Mouse (Mus musculus) liver, adult 2 months (tissue): ENCODE results near the gene Zbtb20. TPM values are rescaled to one million over a fixed set of nuclear protein-coding genes. Genes with fewer than 3 reads are reported as not detected.

Experiments used
- DNase-seq: peaks from one replicate; pipeline ENCODE4 v3.0.0-alpha.2; 2011; ENCODE audit warnings: low read depth, low spot score; ENCODE audit errors: extremely low read depth
- H3K27ac ChIP-seq: fragments of 200-500 bp; replicated peaks from 2 replicates; pipeline ENCODE4 v1.5.1; 2012; ENCODE audit warnings: low read depth, mild to moderate bottlenecking, control low read depth, inconsistent platforms, low read length; ENCODE audit not compliant: insufficient read depth
- H3K27me3 ChIP-seq: fragments of 200-500 bp; 2 replicates; pipeline ENCODE4 v1.6.1; 2012; ENCODE audit warnings: mild to moderate bottlenecking, moderate library complexity, low read length, inconsistent platforms; ENCODE audit not compliant: control insufficient read depth, insufficient read depth
- H3K36me3 ChIP-seq: fragments of 200-500 bp; 2 replicates; pipeline ENCODE4 v1.6.1; 2012; ENCODE audit warnings: low read length, inconsistent platforms; ENCODE audit not compliant: control insufficient read depth, insufficient read depth
- H3K4me1 ChIP-seq: fragments of 200-500 bp; 2 replicates; pipeline ENCODE4 v1.6.1; 2011; ENCODE audit warnings: low read length; ENCODE audit not compliant: control insufficient read depth, insufficient read depth
- H3K4me3 ChIP-seq: fragments of 200-500 bp; 2 replicates; pipeline ENCODE4 v1.5.1; 2011; ENCODE audit warnings: low read depth, mild to moderate bottlenecking, control low read depth, low read length, moderate library complexity; ENCODE audit not compliant: insufficient read depth
- H3K79me2 ChIP-seq: fragments of 200-500 bp; 2 replicates; pipeline ENCODE4 v1.6.1; 2012; ENCODE audit warnings: inconsistent platforms, mild to moderate bottlenecking, low read length, moderate library complexity; ENCODE audit not compliant: control insufficient read depth, insufficient read depth
- H3K9ac ChIP-seq: fragments of 200-500 bp; 2 replicates; pipeline ENCODE4 v1.6.1; 2012; ENCODE audit warnings: low read depth, mild to moderate bottlenecking, control low read depth, inconsistent platforms, low read length
- CTCF ChIP-seq: fragments of 200-500 bp; IDR thresholded peaks from 2 replicates; pipeline ENCODE4 v1.5.1; 2011; ENCODE audit warnings: low read depth, low read length, control low read depth
- POLR2A ChIP-seq: fragments of 200-500 bp; IDR thresholded peaks from 2 replicates; pipeline ENCODE4 v1.6.1; 2011; ENCODE audit warnings: low read length, control low read depth; ENCODE audit not compliant: insufficient read depth; ENCODE audit errors: extremely low read depth
- WGBS: fragments of 180-500 bp; shearing (Covaris S2); methylation state at CpG from one replicate; pipeline ENCODE4 v1.1.7; 2018; 5-methylcytosine and 5-hydroxymethylcytosine counted together
- polyA plus RNA-seq: library from polyadenylated mRNA; depleted of rRNA; stranded (reverse); fragments of >200 nt; gene quantifications from 2 replicates; pipeline ENCODE4 v1.2.3, GENCODE M21; 2012
- total RNA-seq: library from RNA; depleted of rRNA; stranded (reverse); fragments of >200 nt; gene quantifications from 2 replicates; pipeline ENCODE4 v1.2.3, GENCODE M21; 2014

Gene Zbtb20
- total and polyA plus RNA-seq, 2 experiments, result 17.8 to 52.6 TPM

DNA sequence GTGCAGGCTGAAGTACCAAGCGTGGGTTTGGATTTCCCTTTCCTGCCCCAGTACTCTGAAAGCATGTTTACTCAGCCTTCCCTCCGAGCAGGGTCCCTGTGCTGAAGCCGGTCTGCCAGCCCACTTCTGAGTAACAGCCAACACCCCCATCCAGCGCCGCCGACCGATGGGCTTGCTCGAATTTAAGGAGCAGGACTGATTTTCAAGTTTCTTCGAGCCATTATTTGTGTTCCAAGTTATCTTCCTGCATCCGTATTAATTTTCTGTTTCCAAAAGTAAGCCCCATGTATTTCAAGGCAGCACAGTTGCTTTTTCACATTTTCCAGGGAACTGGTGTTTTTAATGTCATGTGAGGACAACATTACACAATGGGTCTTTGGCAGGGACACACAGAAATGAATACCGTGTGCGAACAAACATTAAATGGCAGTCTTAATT lies 664.0 kb downstream of the Zbtb20 start:
- Histone ChIP-seq H3K79me2 (peaks cover 16% of the 10 kb centered on the region; the same call in 1 of the 2 replicates), H3K27me3 (no peaks in the 10 kb centered on the region), H3K4me3 (peak overlapping the region; percentile 29; the same call in 1 of the 2 replicates), H3K4me1 (peaks cover 28% of the 10 kb centered on the region), H3K36me3 (no peaks in the 10 kb centered on the region; the same call in 1 of the 2 replicates), H3K27ac (peak overlapping the region; percentile 80), H3K9ac (peak overlapping the region; percentile 39)
- 29% methylated on average over 12 of the region's 12 CpGs for WGBS
- peak; percentile 92 for DNase-seq
- TF ChIP-seq POLR2A (no peak), CTCF (no peak)

DNA sequence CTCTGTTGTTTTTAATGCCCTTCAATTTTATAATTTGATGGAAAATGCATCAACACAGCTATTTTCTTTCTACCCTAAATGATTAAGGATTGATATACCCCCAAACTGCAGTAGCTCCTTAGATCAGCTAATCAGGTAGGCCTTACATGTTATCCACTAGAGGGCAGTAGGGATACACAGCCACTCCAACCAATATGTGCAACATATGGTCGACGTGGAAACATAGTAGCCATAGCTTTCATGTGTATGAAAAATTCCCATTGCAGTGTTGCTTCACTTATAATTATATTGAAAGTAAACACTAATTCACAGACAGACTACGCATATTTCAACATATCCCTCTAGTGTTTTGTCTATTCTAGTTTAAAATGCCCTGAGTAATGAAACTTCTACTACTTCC lies 664.4 kb downstream of the Zbtb20 start:
- H3K36me3 ChIP-seq, result no peaks in the 10 kb centered on the region; the same call in 1 of the 2 replicates
- no peak overlapping the region for H3K27ac ChIP-seq
- H3K4me3 ChIP-seq, result no peak overlapping the region
- no peak for DNase-seq
- TF ChIP-seq CTCF (peak; percentile 58), POLR2A (no peak)
- WGBS, result 19% methylated on average over 3 of the region's 3 CpGs
- H3K27me3 ChIP-seq, result no peaks in the 10 kb centered on the region
- peaks cover 28% of the 10 kb centered on the region for H3K4me1 ChIP-seq
- H3K79me2 ChIP-seq, result peaks cover 16% of the 10 kb centered on the region; the same call in 1 of the 2 replicates
- no peak overlapping the region for H3K9ac ChIP-seq

DNA sequence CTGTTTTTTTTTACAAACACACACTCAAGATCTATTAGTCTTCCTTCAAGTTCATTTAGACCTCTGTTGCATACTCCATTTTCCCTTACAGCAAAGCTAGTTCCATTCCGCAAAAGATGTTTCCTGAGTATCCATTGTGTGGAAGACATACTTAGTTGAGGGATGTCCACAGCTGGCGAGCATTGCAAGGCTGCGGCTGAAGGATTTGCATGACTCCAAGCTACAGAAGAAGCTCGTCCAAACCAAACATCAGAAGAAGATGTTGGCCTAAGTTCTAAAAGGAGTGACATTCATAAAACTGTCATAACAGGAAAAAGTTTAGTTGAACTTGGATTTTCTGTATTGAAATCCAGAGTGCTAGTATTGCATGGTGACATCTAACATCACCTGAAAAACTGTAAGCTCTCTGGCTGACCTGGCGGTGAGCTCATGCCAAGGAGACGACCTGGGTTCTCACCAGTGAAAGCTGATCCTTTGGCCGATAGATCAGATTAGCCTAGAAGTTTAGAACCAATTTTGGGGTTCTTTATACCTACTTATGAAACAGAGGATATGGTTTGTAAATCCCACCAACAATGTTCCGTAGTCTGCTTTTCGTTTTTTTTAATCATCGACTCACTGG lies 665.0 kb downstream of the Zbtb20 start:
- no peaks in the 10 kb centered on the region; the same call in 1 of the 2 replicates for H3K36me3 ChIP-seq
- peak; percentile 66 for DNase-seq
- peaks cover 16% of the 10 kb centered on the region; the same call in 1 of the 2 replicates for H3K79me2 ChIP-seq
- 66% methylated on average over 10 of the region's 10 CpGs for WGBS
- no peak overlapping the region for H3K4me3 ChIP-seq
- TF ChIP-seq POLR2A (no peak), CTCF (no peak)
- H3K27ac ChIP-seq, result no peak overlapping the region
- H3K4me1 ChIP-seq, result peaks cover 32% of the 10 kb centered on the region
- no peak overlapping the region for H3K9ac ChIP-seq
- no peaks in the 10 kb centered on the region for H3K27me3 ChIP-seq

GRCm38 (mm10) chr16:43545261-43545660 lies 669.6 kb downstream of the Zbtb20 start:
- Histone ChIP-seq H3K4me1 (peaks cover 37% of the 10 kb centered on the region), H3K36me3 (no peaks in the 10 kb centered on the region; the same call in 1 of the 2 replicates), H3K4me3 (no peak overlapping the region), H3K27me3 (no peaks in the 10 kb centered on the region), H3K27ac (peak overlapping the region; percentile 4), H3K9ac (no peak overlapping the region), H3K79me2 (peaks cover 7% of the 10 kb centered on the region; the same call in 1 of the 2 replicates)
- no peak for TF ChIP-seq POLR2A
- no peak for TF ChIP-seq CTCF
- 64% methylated on average over 4 of the region's 4 CpGs for WGBS
- peak; percentile 52 for DNase-seq

- H3K27me3 ChIP-seq, result no peaks in the 10 kb centered on the region
- no peak overlapping the region for H3K4me3 ChIP-seq
- H3K36me3 ChIP-seq, result no peaks in the 10 kb centered on the region
- peak overlapping the region; percentile 20 for H3K27ac ChIP-seq
- peaks cover 5% of the 10 kb centered on the region; the same call in 1 of the 2 replicates for H3K79me2 ChIP-seq
- peaks cover 44% of the 10 kb centered on the region for H3K4me1 ChIP-seq
- peak; percentile 51 for DNase-seq
- TF ChIP-seq POLR2A (no peak), CTCF (no peak)
- no peak overlapping the region; the same call in 1 of the 2 replicates for H3K9ac ChIP-seq
- WGBS, result 35% methylated on average over 19 of the region's 19 CpGs
Measured at GRCm38 (mm10) chr16:43547323-43548180, 671.9 kb downstream of the Zbtb20 start.
